Mouse (Mus musculus) E14TG2a.4 (cell line): ENCODE results near the gene Il1rap.

Source experiments
- H3K27me3 ChIP-seq: 2 replicates; pipeline ENCODE4 v1.6.1; 2014; ENCODE audit warnings: low read length, control low read depth; ENCODE audit not compliant: insufficient read depth
- H3K36me3 ChIP-seq: 2 replicates; pipeline ENCODE4 v1.6.1; 2014; ENCODE audit warnings: low read length, control low read depth; ENCODE audit not compliant: insufficient read depth
- H3K4me1 ChIP-seq: replicated peaks from 2 replicates; pipeline ENCODE4 v1.6.1; 2014; ENCODE audit warnings: low read depth, low read length, control low read depth
- H3K4me3 ChIP-seq: replicated peaks from 2 replicates; pipeline ENCODE4 v1.5.1; 2014; ENCODE audit warnings: mild to moderate bottlenecking, low read length
- H3K9me3 ChIP-seq: 2 replicates; pipeline ENCODE4 v1.6.1; 2014; ENCODE audit warnings: low read length, control low read depth
- CTCF ChIP-seq: conservative IDR thresholded peaks from 2 replicates; pipeline ENCODE4 v1.5.1; 2014; ENCODE audit warnings: low read length
- NANOG ChIP-seq: IDR thresholded peaks from 2 replicates; pipeline ENCODE4 v1.6.1; 2014; ENCODE audit warnings: borderline replicate concordance, low read length, mixed read lengths
- POU5F1 ChIP-seq: IDR thresholded peaks from 2 replicates; pipeline ENCODE4 v1.6.1; 2014; ENCODE audit warnings: low read length, borderline replicate concordance

Il1rap gene

DNA sequence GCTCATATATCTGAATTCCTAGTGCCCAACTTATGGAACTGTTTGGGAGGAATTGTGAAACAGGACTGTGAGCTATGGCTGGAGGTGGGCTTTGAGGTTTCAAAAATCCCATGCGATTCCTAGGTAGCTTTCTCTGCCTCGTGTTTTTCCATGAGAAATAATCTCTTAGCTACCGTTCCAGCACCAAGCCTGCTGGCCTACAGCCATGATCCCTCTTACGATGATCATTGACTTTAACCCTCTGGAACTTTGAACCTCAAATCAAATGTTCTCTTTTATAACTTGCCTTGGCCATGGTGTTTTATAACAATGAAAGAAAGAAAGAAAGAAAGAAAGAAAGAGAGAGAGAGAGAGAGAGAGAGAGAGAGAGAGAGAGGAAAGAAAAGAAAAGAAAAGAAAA lies 116.6 kb downstream of the Il1rap start:
- Histone ChIP-seq H3K4me1 (no peaks in the 10 kb centered on the region), H3K9me3 (no peaks in the 10 kb centered on the region), H3K4me3 (no peak overlapping the region), H3K36me3 (no peaks in the 10 kb centered on the region), H3K27me3 (no peaks in the 10 kb centered on the region)
- TF ChIP-seq CTCF, result no peak
- TF ChIP-seq NANOG, result no peak
- TF ChIP-seq POU5F1, result no peak

DNA sequence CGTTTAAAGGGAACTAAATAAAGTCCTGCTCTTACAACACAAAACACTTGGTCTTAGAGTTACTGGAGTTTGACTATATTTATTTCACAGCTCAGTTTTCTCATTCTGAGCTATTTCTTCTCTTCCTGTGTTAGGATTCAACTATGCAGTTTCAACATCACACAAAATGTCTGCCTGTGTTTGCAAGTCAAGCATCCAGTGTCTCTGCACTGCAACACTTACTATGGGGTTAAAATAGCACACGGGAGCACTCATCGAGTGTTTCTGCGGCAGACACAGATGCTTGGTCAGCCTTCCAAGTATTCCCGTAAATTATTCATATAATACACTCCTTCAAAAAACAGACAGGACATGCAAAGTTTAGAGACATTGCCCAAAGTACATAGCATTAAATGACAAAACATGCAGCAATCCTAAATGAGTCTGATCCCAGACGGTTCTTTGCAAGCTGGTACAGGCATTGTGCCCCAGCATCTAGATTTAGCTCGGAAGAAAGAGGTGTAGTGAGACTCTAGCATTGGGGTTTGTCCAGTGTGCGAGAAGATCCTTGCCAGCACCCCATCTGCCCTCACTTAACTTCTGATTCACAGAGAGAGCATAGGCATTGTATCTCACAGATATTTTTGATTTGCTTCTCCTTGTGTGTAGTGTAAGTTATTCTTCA lies 119.1 kb downstream of the Il1rap start:
- TF ChIP-seq NANOG (no peak), POU5F1 (no peak), CTCF (no peak)
- Histone ChIP-seq H3K9me3 (no peaks in the 10 kb centered on the region), H3K4me3 (no peak overlapping the region), H3K36me3 (no peaks in the 10 kb centered on the region), H3K4me1 (no peaks in the 10 kb centered on the region), H3K27me3 (no peaks in the 10 kb centered on the region)

DNA sequence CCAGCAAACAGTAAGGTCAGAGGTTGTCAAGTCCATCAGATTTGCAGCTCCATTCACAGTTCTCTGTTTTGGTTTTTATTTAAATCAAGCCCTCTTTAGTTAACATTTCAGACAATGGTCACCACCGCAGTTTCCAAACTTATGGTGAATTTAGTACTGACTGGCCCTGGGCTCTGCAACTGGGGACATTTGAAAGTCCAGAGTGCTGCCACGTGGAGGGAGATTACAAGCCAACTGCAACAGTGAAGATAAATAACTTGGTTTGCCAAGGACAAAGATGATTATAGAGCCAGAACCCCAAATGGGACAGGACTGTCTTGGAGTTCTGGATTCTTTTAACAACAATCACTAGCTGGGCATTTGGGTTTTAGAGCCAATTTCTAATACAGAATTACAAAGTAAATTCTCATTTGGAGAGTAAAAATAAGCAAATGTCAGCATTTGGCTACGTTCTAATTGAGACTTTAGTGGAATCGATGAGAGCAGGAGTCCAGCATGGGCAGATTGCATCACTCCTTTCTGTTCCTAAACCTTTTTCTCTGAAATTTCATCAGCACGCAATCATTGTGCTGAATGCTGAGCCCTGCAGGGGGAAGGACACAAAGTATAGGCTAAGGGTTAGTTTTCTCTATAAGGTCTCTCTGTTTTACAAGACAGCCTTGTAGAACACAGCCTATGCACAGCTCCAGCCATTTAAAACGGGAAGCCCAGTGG lies 124.3 kb downstream of the Il1rap start:
- H3K27me3 ChIP-seq, result no peaks in the 10 kb centered on the region
- H3K36me3 ChIP-seq, result no peaks in the 10 kb centered on the region
- H3K9me3 ChIP-seq, result no peaks in the 10 kb centered on the region
- H3K4me1 ChIP-seq, result no peaks in the 10 kb centered on the region
- H3K4me3 ChIP-seq, result no peak overlapping the region
- no peak for TF ChIP-seq POU5F1
- TF ChIP-seq NANOG, result no peak
- TF ChIP-seq CTCF, result no peak

DNA sequence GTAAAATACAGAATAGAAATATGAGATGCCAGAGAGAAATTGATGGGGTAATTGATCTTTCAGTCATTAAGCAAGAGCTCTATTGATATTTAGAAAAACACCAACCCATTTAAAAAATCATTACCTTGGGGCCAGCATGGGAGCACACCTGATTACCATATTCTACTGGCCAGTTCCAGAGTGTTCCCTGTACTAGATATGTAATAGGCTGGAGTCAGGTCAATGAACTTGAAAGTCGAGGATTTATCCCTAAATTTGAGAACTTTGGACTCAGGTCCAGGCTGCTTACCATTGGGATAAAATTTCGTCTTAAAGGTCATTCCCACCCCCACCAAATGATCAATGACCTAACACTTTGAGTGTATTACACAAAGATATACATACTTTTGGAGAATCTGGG lies 125.0 kb downstream of the Il1rap start:
- Histone ChIP-seq H3K4me1 (no peaks in the 10 kb centered on the region), H3K36me3 (no peaks in the 10 kb centered on the region), H3K9me3 (no peaks in the 10 kb centered on the region), H3K27me3 (no peaks in the 10 kb centered on the region), H3K4me3 (no peak overlapping the region)
- no peak for TF ChIP-seq CTCF
- no peak for TF ChIP-seq POU5F1
- no peak for TF ChIP-seq NANOG

DNA sequence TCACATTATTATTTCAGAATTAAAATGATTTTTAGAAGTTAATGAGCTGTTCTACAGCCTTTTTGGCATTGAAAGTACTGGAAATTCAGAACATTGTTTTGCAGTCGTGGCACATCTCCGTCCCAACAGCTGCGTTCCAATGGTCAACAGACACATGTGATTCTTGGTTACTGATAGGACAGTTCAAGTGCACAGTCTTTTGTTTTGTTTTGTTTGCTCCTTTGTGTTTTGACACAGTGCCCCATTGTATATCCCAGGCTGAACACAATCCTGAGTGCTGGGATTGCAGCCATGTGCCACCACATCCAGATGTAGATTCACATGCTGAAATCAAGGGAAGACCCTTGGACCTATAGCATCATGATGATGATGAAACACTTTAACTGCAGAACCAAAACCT lies 129.4 kb downstream of the Il1rap start:
- Histone ChIP-seq H3K9me3 (no peaks in the 10 kb centered on the region), H3K4me1 (no peaks in the 10 kb centered on the region), H3K4me3 (no peak overlapping the region), H3K27me3 (no peaks in the 10 kb centered on the region), H3K36me3 (no peaks in the 10 kb centered on the region)
- no peak for TF ChIP-seq NANOG
- TF ChIP-seq CTCF, result no peak
- no peak for TF ChIP-seq POU5F1

DNA sequence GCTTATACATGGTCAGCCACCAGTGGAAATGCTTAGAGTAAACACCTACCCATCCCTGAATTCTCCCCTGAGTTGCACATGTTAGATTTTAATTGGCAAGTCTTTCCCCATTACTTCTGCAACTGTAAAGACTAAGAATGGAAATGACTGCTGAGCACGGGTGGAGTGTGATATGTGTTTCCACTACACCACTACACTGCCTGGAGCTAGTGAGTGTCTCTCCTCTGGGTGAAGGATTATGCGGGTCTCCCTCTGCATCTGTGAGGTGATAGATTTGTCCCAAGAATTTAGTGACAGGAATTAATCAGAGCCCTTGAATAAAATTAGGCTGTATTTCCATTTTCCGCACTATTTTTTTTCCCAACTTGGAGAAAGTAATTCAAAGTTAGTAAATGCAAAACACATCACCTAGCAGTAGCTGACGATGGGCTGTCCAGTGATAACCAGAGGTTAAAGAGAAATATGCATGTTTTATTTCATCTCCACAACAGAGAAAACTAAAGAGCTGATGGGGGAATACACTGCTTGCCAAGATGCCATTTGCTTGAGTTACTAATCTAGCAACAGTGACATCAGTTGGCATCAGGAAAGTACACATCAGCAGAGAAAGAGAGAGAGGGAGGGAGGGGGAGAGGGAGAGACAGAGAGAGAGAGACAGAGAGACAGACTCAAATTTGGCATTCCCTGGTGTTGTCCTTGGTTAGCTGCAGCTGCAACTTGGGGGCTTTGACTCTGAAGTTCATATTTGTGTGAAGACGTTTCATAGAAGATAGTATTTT lies 132.2 kb downstream of the Il1rap start:
- H3K27me3 ChIP-seq, result no peaks in the 10 kb centered on the region
- no peak overlapping the region for H3K4me3 ChIP-seq
- no peak for TF ChIP-seq CTCF
- no peak for TF ChIP-seq NANOG
- TF ChIP-seq POU5F1, result no peak
- no peaks in the 10 kb centered on the region for H3K9me3 ChIP-seq
- no peaks in the 10 kb centered on the region for H3K4me1 ChIP-seq
- H3K36me3 ChIP-seq, result no peaks in the 10 kb centered on the region

DNA sequence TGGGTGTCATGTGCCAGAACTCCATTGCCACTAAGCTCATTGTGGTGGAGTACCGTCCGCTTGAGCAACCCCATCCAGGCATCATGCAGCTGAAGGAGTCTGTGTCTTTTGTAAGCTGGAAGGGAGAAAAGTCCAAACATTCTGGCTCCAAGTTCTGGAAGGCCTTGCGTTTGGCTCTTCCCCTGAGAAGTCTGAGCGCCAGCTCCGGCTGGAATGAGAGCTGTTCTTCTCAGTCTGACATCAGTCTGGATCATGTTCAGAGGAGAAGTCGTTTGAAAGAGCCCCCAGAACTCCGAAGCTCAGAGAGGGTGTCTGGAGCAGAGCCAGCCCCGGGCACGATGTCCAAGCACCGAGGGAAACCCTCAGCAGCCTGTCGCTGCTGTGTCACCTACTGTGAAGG lies 141.0 kb downstream of the Il1rap start:
- Histone ChIP-seq H3K4me1 (no peaks in the 10 kb centered on the region), H3K9me3 (no peaks in the 10 kb centered on the region), H3K36me3 (no peaks in the 10 kb centered on the region), H3K4me3 (no peak overlapping the region), H3K27me3 (no peaks in the 10 kb centered on the region)
- TF ChIP-seq NANOG, result no peak
- TF ChIP-seq CTCF, result no peak
- TF ChIP-seq POU5F1, result no peak

DNA sequence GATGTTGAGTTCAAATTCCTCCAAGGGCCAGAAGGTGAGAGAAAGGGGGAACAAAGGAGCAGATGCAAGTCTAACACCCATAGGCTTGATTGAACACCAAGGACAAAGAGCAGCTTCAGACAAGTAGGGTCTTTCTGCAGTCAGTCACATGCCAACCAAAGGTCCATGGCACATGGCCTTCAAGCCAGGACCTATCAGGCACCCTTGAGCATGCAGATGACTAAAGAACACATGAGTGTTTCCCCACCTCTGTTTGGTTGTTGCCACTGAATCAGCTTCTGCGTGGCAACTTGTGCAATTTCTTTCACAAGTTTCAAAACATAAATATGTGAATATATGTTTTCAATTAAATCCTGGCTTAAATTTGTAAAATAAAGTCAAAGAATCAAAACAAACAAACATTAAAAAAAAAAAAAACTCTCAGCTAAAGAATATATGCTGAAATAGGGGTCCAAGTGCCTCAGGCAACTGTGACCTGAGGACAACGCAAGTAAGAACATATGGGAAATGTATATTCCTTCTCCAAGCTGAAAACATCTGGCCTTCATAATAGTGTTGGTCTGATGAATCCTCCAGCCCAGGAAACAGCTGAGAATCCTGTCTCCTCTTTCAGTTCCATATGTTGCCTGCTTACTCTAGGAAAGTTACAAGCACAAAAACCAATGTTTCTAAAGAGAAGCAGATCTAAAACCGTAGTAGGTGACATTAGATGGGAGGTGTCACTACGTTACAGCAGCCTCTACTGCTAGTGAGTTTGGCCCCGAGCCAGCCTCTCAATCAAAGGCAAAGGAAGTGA lies 142.6 kb downstream of the Il1rap start:
- H3K9me3 ChIP-seq, result no peaks in the 10 kb centered on the region
- H3K4me3 ChIP-seq, result no peak overlapping the region
- H3K4me1 ChIP-seq, result no peaks in the 10 kb centered on the region
- H3K36me3 ChIP-seq, result no peaks in the 10 kb centered on the region
- TF ChIP-seq POU5F1 (no peak), NANOG (no peak), CTCF (no peak)
- no peaks in the 10 kb centered on the region for H3K27me3 ChIP-seq
